Mouse (Mus musculus) liver, postnatal 0 days (tissue): ENCODE results near the gene Slc35f4.

Source experiments
- CTCF ChIP-seq: sonication (generic); IDR thresholded peaks from 2 replicates; pipeline ENCODE4 v1.5.1; 2016; ENCODE audit warnings: antibody characterized with exemption, low read depth
- EP300 ChIP-seq: IDR thresholded peaks from 2 replicates; pipeline ENCODE4 v1.6.1; 2016; ENCODE audit warnings: antibody characterized with exemption, low read depth, mild to moderate bottlenecking

DNA sequence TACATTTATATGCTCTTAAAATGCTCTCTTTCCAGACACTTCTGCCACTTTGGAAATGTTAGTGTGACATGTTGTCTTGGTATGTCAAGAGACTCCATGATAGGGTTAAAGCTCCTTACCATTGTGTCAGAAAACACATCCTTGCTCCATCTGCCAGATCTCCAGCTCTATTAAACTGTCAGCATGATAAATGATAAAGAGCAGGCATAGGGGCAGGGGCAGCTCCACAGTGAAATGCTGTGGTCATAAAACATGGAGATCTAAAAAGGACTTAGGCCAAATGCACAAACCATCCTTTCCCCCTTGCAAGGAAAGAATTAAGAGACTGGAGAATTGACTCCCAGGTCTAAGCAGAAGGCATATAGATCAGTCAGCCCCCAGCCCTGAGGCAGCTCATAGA lies 42.5 kb upstream of the Slc35f4 start:
- TF ChIP-seq CTCF: no peak
- TF ChIP-seq EP300: no peak
